Comparison of ENCODE assay signal across 8 mouse cellular contexts in genomic region chr3:95903753-95904502, GRCm38 (mm10). TPM values are rescaled to one million over a fixed set of nuclear protein-coding genes. Genes with fewer than 3 reads are reported as not detected.
DNase-seq lines count a peak whose midpoint lies in the region; ATAC-seq lines count a peak whose summit lies in the region.

No protein-coding gene starts in this region.

- under 1% methylated on average over 15 of the region's 15 CpGs for WGBS in heart, embryonic 10.5 days
- WGBS in heart, embryonic 15.5 days: 7% methylated on average over 15 of the region's 15 CpGs
- WGBS in neural tube, embryonic 12.5 days: 1% methylated on average over 15 of the region's 15 CpGs

- peak overlapping the region; percentile 77 for H3K4me2 ChIP-seq in heart, embryonic 15.5 days
- peak overlapping the region; percentile 83 for H3K4me2 ChIP-seq in neural tube, embryonic 12.5 days (replicated peaks)

- peak overlapping the region; percentile 65 for H3K4me3 ChIP-seq in heart, embryonic 10.5 days
- H3K4me3 ChIP-seq in heart, embryonic 15.5 days: peak overlapping the region; percentile 47
- peak overlapping the region; percentile 28 for H3K4me3 ChIP-seq in neural tube, embryonic 12.5 days

- no peak for DNase-seq in heart, embryonic 10.5 days (ENCODE audit: low spot score)
- DNase-seq in heart, adult 9 months (ENCODE audit: low spot score in 2 of 2): no peak
- peak; percentile 65 to 91 for DNase-seq in kidney, postnatal 25 days
- DNase-seq in urinary bladder, postnatal 4 days (ENCODE audit: low spot score in 2 of 2): no peak
- no peak for DNase-seq in gastrocnemius, postnatal 10 days

- peaks cover 55% of the 10 kb centered on the region for H3K4me1 ChIP-seq in heart, embryonic 10.5 days
- peaks cover 43% of the 10 kb centered on the region for H3K4me1 ChIP-seq in heart, embryonic 15.5 days (replicated peaks)
- H3K4me1 ChIP-seq in neural tube, embryonic 12.5 days: peaks cover 25% of the 10 kb centered on the region

- H3K9ac ChIP-seq in heart, embryonic 15.5 days: peak overlapping the region; percentile 56
- peak overlapping the region; percentile 52 for H3K9ac ChIP-seq in neural tube, embryonic 12.5 days

- no peak for ATAC-seq in heart, embryonic 15.5 days (replicated peaks; ENCODE audit: insufficient number of reproducible peaks, insufficient read depth, low FRiP score, low read depth)
- ATAC-seq in neural tube, embryonic 12.5 days (ENCODE audit: low FRiP score, low read depth): 0 out of 2 replicates have a peak, but pooled peaks have one; percentile 18
- ATAC-seq in CD4-positive, CD25-positive, alpha-beta regulatory T cell, adult 4 months: no peak

- peaks cover 12% of the 10 kb centered on the region; the same call in 1 of the 2 replicates for H3K36me3 ChIP-seq in heart, embryonic 10.5 days
- H3K36me3 ChIP-seq in heart, embryonic 15.5 days: no peaks in the 10 kb centered on the region
- H3K36me3 ChIP-seq in neural tube, embryonic 12.5 days: no peaks in the 10 kb centered on the region

- no peaks in the 10 kb centered on the region for H3K27me3 ChIP-seq in heart, embryonic 10.5 days (ENCODE audit: insufficient read depth, poor library complexity, severe bottlenecking)
- no peaks in the 10 kb centered on the region for H3K27me3 ChIP-seq in heart, embryonic 15.5 days
- no peaks in the 10 kb centered on the region for H3K27me3 ChIP-seq in neural tube, embryonic 12.5 days (replicated peaks)

- no peaks in the 10 kb centered on the region for H3K9me3 ChIP-seq in heart, embryonic 10.5 days
- no peaks in the 10 kb centered on the region for H3K9me3 ChIP-seq in heart, embryonic 15.5 days (replicated peaks)
- H3K9me3 ChIP-seq in neural tube, embryonic 12.5 days: no peaks in the 10 kb centered on the region

- peak overlapping the region; percentile 88 for H3K27ac ChIP-seq in heart, embryonic 10.5 days
- peak overlapping the region; percentile 87 for H3K27ac ChIP-seq in heart, embryonic 15.5 days
- H3K27ac ChIP-seq in neural tube, embryonic 12.5 days: no peak overlapping the region

RNA-seq across cellular contexts. Expression of gene Car14, which starts 0.6 kb away (rescaled TPM):
- polyA plus RNA-seq in heart, embryonic 10.5 days (2016; fragmentation: Nextera tagmentation; extraction: Ambion mirVana): 47.2 and 68.0 TPM in 2 replicates
- polyA plus RNA-seq in heart, embryonic 15.5 days (2015; fragmentation: Nextera tagmentation; extraction: Ambion mirVana): 46.9 and 55.7 TPM in 2 replicates
- 8.6 and 9.3 TPM in 2 replicates for polyA plus RNA-seq in neural tube, embryonic 12.5 days (2016; fragmentation: Nextera tagmentation; extraction: Ambion mirVana)
- polyA plus RNA-seq in CD4-positive, CD25-positive, alpha-beta regulatory T cell, adult 4 months (2017; shearing (Covaris generic)): under 1 TPM in 1 of 2 experiments, not detected in 1; 0.39 TPM
- total RNA-seq in gastrocnemius, postnatal 10 days (2021): 10 to 100 TPM; 49.1 to 56.9 TPM

RNA-seq across cellular contexts. Expression of gene Aph1a, which starts 10.2 kb away (rescaled TPM):
- 30.4 and 39.4 TPM in 2 replicates for polyA plus RNA-seq in heart, embryonic 10.5 days (2016; fragmentation: Nextera tagmentation; extraction: Ambion mirVana)
- 33.3 and 35.8 TPM in 2 replicates for polyA plus RNA-seq in heart, embryonic 15.5 days (2015; fragmentation: Nextera tagmentation; extraction: Ambion mirVana)
- polyA plus RNA-seq in neural tube, embryonic 12.5 days (2016; fragmentation: Nextera tagmentation; extraction: Ambion mirVana): 26.9 and 36.5 TPM in 2 replicates
- 10 to 100 TPM; 14.8 to 19.9 TPM for polyA plus RNA-seq in CD4-positive, CD25-positive, alpha-beta regulatory T cell, adult 4 months (2017; shearing (Covaris generic))
- 10 to 100 TPM; 66.1 to 72.1 TPM for total RNA-seq in gastrocnemius, postnatal 10 days (2021)

RNA-seq across cellular contexts. Expression of gene BC028528, which starts 12.1 kb away (rescaled TPM):
- polyA plus RNA-seq in heart, embryonic 10.5 days (2016; fragmentation: Nextera tagmentation; extraction: Ambion mirVana): 18.5 and 26.4 TPM in 2 replicates
- polyA plus RNA-seq in heart, embryonic 15.5 days (2015; fragmentation: Nextera tagmentation; extraction: Ambion mirVana): 38.4 and 43.5 TPM in 2 replicates
- 13.1 and 13.5 TPM in 2 replicates for polyA plus RNA-seq in neural tube, embryonic 12.5 days (2016; fragmentation: Nextera tagmentation; extraction: Ambion mirVana)
- polyA plus RNA-seq in CD4-positive, CD25-positive, alpha-beta regulatory T cell, adult 4 months (2017; shearing (Covaris generic)): 1 to 10 TPM; 1.0 to 3.3 TPM
- 10 to 100 TPM; 15.7 to 20.8 TPM for total RNA-seq in gastrocnemius, postnatal 10 days (2021)

RNA-seq across cellular contexts. Expression of gene Ciart, which starts 21.9 kb away (rescaled TPM):
- 6.0 and 10.7 TPM in 2 replicates for polyA plus RNA-seq in heart, embryonic 10.5 days (2016; fragmentation: Nextera tagmentation; extraction: Ambion mirVana)
- 3.6 and 4.7 TPM in 2 replicates for polyA plus RNA-seq in heart, embryonic 15.5 days (2015; fragmentation: Nextera tagmentation; extraction: Ambion mirVana)
- 4.7 and 4.8 TPM in 2 replicates for polyA plus RNA-seq in neural tube, embryonic 12.5 days (2016; fragmentation: Nextera tagmentation; extraction: Ambion mirVana)
- polyA plus RNA-seq in CD4-positive, CD25-positive, alpha-beta regulatory T cell, adult 4 months (2017; shearing (Covaris generic)): 1 to 10 TPM; 9.1 to 9.7 TPM
- 1 to 10 TPM; 1.0 to 1.6 TPM for total RNA-seq in gastrocnemius, postnatal 10 days (2021)

RNA-seq across cellular contexts. Expression of gene Anp32e, which starts 25.1 kb away (rescaled TPM):
- polyA plus RNA-seq in heart, embryonic 10.5 days (2016; fragmentation: Nextera tagmentation; extraction: Ambion mirVana): 209 and 212 TPM in 2 replicates
- 183 and 187 TPM in 2 replicates for polyA plus RNA-seq in heart, embryonic 15.5 days (2015; fragmentation: Nextera tagmentation; extraction: Ambion mirVana)
- 277 and 278 TPM in 2 replicates for polyA plus RNA-seq in neural tube, embryonic 12.5 days (2016; fragmentation: Nextera tagmentation; extraction: Ambion mirVana)
- 100 to 1,000 TPM; 162 to 241 TPM for polyA plus RNA-seq in CD4-positive, CD25-positive, alpha-beta regulatory T cell, adult 4 months (2017; shearing (Covaris generic))
- total RNA-seq in gastrocnemius, postnatal 10 days (2021): 100 to 1,000 TPM in 1 of 2 experiments, 10 to 100 TPM in 1; 87.3 to 101 TPM

Comparison
In these comparisons a context has a peak if more than half of its experiments do, and no peak if none do; other contexts are left out.
1. DNase-seq: peak in kidney, postnatal 25 days (2 of 2); none in heart, embryonic 10.5 days (single experiment), heart, adult 9 months (0 of 2), urinary bladder, postnatal 4 days (0 of 2) and gastrocnemius, postnatal 10 days (single experiment).
2. Peak in every context shown above with its lines, with median percentiles within 50 percentile points of each other: H3K4me3 ChIP-seq.